Mouse (Mus musculus) spleen, adult 2 months (tissue): ENCODE measurements around the gene Rasl10a.

ENCODE experiments used
- CTCF ChIP-seq: fragments of 200-500 bp; IDR thresholded peaks from 2 replicates; pipeline ENCODE4 v1.5.1; 2011; ENCODE audit warnings: mild to moderate bottlenecking, inconsistent platforms; ENCODE audit not compliant: insufficient read depth, insufficient read length, insufficient replicate concordance; ENCODE audit errors: extremely low read depth
- POLR2A ChIP-seq: fragments of 200-500 bp; IDR thresholded peaks from 2 replicates; pipeline ENCODE4 v1.6.1; 2011; ENCODE audit warnings: low read depth, low read length, inconsistent platforms

DNA sequence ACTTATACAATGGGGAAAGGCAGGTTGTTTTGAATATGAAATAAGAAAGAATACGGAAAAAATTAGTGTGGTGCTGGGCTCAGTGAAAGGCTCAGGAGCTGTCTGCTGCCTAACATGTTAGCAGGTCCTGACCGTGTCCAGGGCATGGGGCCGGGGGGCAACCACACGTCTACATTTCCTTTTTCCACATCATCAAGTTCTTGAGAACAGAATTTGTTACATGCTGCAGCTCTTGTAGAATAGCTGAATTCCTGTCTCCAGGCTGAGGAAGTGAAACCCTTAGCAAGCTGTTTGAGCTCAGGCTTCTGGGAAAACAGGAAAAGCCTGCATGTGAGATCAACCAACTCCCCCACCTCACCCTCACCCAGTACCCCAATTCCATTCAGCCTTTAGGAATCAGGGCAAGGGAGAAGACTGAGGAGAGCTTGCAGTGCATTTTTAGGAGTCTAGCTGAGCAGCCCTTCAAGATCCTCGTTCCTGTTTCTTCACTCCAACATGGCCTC is 45.7 kb upstream of the Rasl10a start:
- no peak for TF ChIP-seq POLR2A
- no peak for TF ChIP-seq CTCF
